Comparison of ENCODE assay signal across 13 mouse cellular contexts in genomic region chr14:22440341-22440999, GRCm38 (mm10).
A peak's percentile ranks its signal among the peaks of the same experiment; 100 is the strongest.
DNase-seq lines count a peak whose midpoint lies in the region; ATAC-seq and TF ChIP-seq lines count a peak whose summit lies in the region.
"Had no signal": no experiment of that assay in that cellular context is flagged by ENCODE, and none has a peak within 500 bp of the region (broad histone marks: within the 10 kb centered on the region; RNA-seq: fewer than 3 reads in every experiment).

No protein-coding gene starts in this region.

- H3K9ac ChIP-seq in heart, embryonic 16.5 days (ENCODE audit: low read length) = no peak overlapping the region
- no peak overlapping the region for H3K9ac ChIP-seq in embryonic facial prominence, embryonic 13.5 days
- no peak overlapping the region for H3K9ac ChIP-seq in kidney, embryonic 16.5 days (replicated peaks; ENCODE audit: low read length)
- H3K9ac ChIP-seq in neural tube, embryonic 11.5 days (ENCODE audit: low read length) = no peak overlapping the region
- H3K9ac ChIP-seq: embryonic facial prominence, embryonic 12.5 days had no signal

- H3K9me3 ChIP-seq in heart, embryonic 16.5 days (replicated peaks; ENCODE audit: control insufficient read depth, low read length) = no peaks in the 10 kb centered on the region
- H3K9me3 ChIP-seq in embryonic facial prominence, embryonic 13.5 days = no peaks in the 10 kb centered on the region
- H3K9me3 ChIP-seq in kidney, embryonic 16.5 days (ENCODE audit: low read length) = no peaks in the 10 kb centered on the region
- no peaks in the 10 kb centered on the region for H3K9me3 ChIP-seq in neural tube, embryonic 11.5 days (ENCODE audit: control insufficient read depth, low read length)
- H3K9me3 ChIP-seq: embryonic facial prominence, embryonic 12.5 days had no signal

- TF ChIP-seq CTCF in left cerebral cortex, adult 2 months (IDR thresholded peaks at IDR 0.05) = no peak

- no peak for ATAC-seq in heart, embryonic 16.5 days (replicated peaks; ENCODE audit: extremely low read depth, insufficient read depth, low FRiP score)
- no peak for ATAC-seq in embryonic facial prominence, embryonic 13.5 days (ENCODE audit: insufficient number of reproducible peaks, insufficient read depth, low FRiP score, low TSS enrichment, low read depth)
- ATAC-seq in kidney, embryonic 16.5 days (ENCODE audit: low FRiP score, low TSS enrichment) = peak; percentile 82; the same call in 1 of the 2 replicates
- peak; percentile 55; the same call in 1 of the 2 replicates for ATAC-seq in neural tube, embryonic 11.5 days (ENCODE audit: insufficient read depth, low FRiP score, low TSS enrichment)
- ATAC-seq: lung, postnatal 0 days had no signal

- intact Hi-C loops in gastrocnemius, postnatal 36 days (cut with DNase I) = loop anchor here (10.0 kb wide), 1 partner anchor 446 kb away; no protein-coding TSS in a partner anchor
- intact Hi-C loops in left cerebral cortex, adult 2 months (cut with DNase I) = no loop called here

- DNase-seq in heart, adult 9 months (ENCODE audit: low spot score in 2 of 2) = no peak
- peak; percentile 63 for DNase-seq in neural tube, embryonic 11.5 days (ENCODE audit: low spot score)
- DNase-seq in gastrocnemius, postnatal 36 days = no peak
- DNase-seq in left cerebral cortex, adult 2 months (ENCODE audit: extremely low spot score in 1 of 2, low spot score in 2 of 2) = no peak
- DNase-seq in adrenal gland, adult 18-20 months (ENCODE audit: low spot score in 2 of 2) = no peak
- DNase-seq: adrenal gland, postnatal 14 days; thymus, postnatal 4 days had no signal

- H3K27ac ChIP-seq in heart, embryonic 16.5 days (ENCODE audit: low read length) = no peak overlapping the region
- no peak overlapping the region for H3K27ac ChIP-seq in embryonic facial prominence, embryonic 13.5 days
- no peak overlapping the region for H3K27ac ChIP-seq in kidney, embryonic 16.5 days (ENCODE audit: low read length)
- H3K27ac ChIP-seq in neural tube, embryonic 11.5 days (ENCODE audit: low read depth, low read length) = no peak overlapping the region
- H3K27ac ChIP-seq in left cerebral cortex, adult 2 months = no peak overlapping the region
- H3K27ac ChIP-seq: embryonic facial prominence, embryonic 12.5 days had no signal

- H3K36me3 ChIP-seq in heart, embryonic 16.5 days (ENCODE audit: control insufficient read depth, insufficient read depth) = no peaks in the 10 kb centered on the region
- H3K36me3 ChIP-seq in embryonic facial prominence, embryonic 13.5 days = no peaks in the 10 kb centered on the region
- no peaks in the 10 kb centered on the region for H3K36me3 ChIP-seq in kidney, embryonic 16.5 days (ENCODE audit: insufficient read depth, low read length)
- no peaks in the 10 kb centered on the region for H3K36me3 ChIP-seq in neural tube, embryonic 11.5 days (ENCODE audit: control insufficient read depth, insufficient read depth, low read length)
- H3K36me3 ChIP-seq: embryonic facial prominence, embryonic 12.5 days had no signal

- H3K4me2 ChIP-seq in heart, embryonic 16.5 days (ENCODE audit: low read depth, low read length) = peak overlapping the region; percentile 11; the same call in 1 of the 2 replicates
- H3K4me2 ChIP-seq in embryonic facial prominence, embryonic 13.5 days = 0 out of 2 replicates have a peak overlapping the region, but pooled peaks have one; percentile 14
- 0 out of 2 replicates have a peak overlapping the region, but pooled peaks have one; percentile 12 for H3K4me2 ChIP-seq in kidney, embryonic 16.5 days (replicated peaks; ENCODE audit: low read depth, low read length)
- peak overlapping the region; percentile 30 for H3K4me2 ChIP-seq in neural tube, embryonic 11.5 days (ENCODE audit: low read depth)
- H3K4me2 ChIP-seq: embryonic facial prominence, embryonic 12.5 days had no signal

- no peaks in the 10 kb centered on the region; the same call in 1 of the 2 replicates for H3K27me3 ChIP-seq in heart, embryonic 16.5 days (ENCODE audit: control insufficient read depth, insufficient read depth, low read length)
- no peaks in the 10 kb centered on the region; the same call in 1 of the 2 replicates for H3K27me3 ChIP-seq in embryonic facial prominence, embryonic 13.5 days
- no peaks in the 10 kb centered on the region for H3K27me3 ChIP-seq in kidney, embryonic 16.5 days (ENCODE audit: insufficient read depth, low read length)
- no peaks in the 10 kb centered on the region for H3K27me3 ChIP-seq in neural tube, embryonic 11.5 days (ENCODE audit: control insufficient read depth, insufficient read depth, low read length)
- H3K27me3 ChIP-seq: CH12.LX had no signal

- WGBS in heart, embryonic 16.5 days = 21% methylated on average over 18 of the region's 18 CpGs
- WGBS in embryonic facial prominence, embryonic 13.5 days = 47% methylated on average over 18 of the region's 18 CpGs
- 14% methylated on average over 18 of the region's 18 CpGs for WGBS in kidney, embryonic 16.5 days
- WGBS in neural tube, embryonic 11.5 days = 16% methylated on average over 18 of the region's 18 CpGs

- H3K4me3 ChIP-seq in heart, embryonic 16.5 days (ENCODE audit: low read length) = no peak overlapping the region
- H3K4me3 ChIP-seq in embryonic facial prominence, embryonic 13.5 days = no peak overlapping the region
- H3K4me3 ChIP-seq in kidney, embryonic 16.5 days (ENCODE audit: low read length) = no peak overlapping the region
- no peak overlapping the region for H3K4me3 ChIP-seq in neural tube, embryonic 11.5 days (ENCODE audit: low read depth, low read length)
- H3K4me3 ChIP-seq in left cerebral cortex, adult 2 months = no peak overlapping the region
- H3K4me3 ChIP-seq: embryonic facial prominence, embryonic 12.5 days had no signal

- H3K4me1 ChIP-seq in heart, embryonic 16.5 days (ENCODE audit: control insufficient read depth, insufficient read depth, low read length) = no peaks in the 10 kb centered on the region
- H3K4me1 ChIP-seq in embryonic facial prominence, embryonic 13.5 days = peaks cover 14% of the 10 kb centered on the region
- peaks cover 27% of the 10 kb centered on the region for H3K4me1 ChIP-seq in kidney, embryonic 16.5 days (ENCODE audit: insufficient read depth, low read length)
- H3K4me1 ChIP-seq in neural tube, embryonic 11.5 days (ENCODE audit: control insufficient read depth, insufficient read depth, low read length) = peaks cover 18% of the 10 kb centered on the region

Comparison
In these comparisons a context has a peak if more than half of its experiments do, and no peak if none do; other contexts are left out.
1. ATAC-seq: peak in kidney, embryonic 16.5 days (single experiment) and neural tube, embryonic 11.5 days (single experiment); none in heart, embryonic 16.5 days (single experiment) and embryonic facial prominence, embryonic 13.5 days (single experiment).
2. Peak in every context shown above with its lines, with median percentiles within 50 percentile points of each other: H3K4me2 ChIP-seq.